Mouse (Mus musculus): Measurements from ENCODE around the gene Syk.

Syk gene

DNA sequence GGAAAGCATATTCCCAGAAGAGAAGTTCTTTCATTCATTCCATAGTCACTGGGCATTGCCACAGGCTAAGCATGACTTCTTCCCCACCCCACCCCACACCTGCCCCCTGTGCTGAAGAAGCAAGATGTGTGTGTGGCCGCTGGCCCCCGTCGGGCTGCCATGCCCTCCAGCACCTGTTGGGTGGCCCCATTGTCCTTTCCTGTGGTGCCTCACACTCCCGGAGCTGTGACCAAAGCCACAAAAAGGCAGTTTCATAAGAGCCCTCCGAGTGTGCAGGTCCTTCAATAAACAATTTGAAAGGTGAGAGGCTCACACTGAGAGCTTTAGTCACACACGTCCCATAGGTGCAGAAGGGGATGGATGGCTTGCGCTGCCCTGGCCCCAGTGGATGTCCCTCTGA is 16.2 kb upstream of the Syk start:
- DNase-seq (ENCODE audit: extremely low spot score, low spot score): no peak

DNA sequence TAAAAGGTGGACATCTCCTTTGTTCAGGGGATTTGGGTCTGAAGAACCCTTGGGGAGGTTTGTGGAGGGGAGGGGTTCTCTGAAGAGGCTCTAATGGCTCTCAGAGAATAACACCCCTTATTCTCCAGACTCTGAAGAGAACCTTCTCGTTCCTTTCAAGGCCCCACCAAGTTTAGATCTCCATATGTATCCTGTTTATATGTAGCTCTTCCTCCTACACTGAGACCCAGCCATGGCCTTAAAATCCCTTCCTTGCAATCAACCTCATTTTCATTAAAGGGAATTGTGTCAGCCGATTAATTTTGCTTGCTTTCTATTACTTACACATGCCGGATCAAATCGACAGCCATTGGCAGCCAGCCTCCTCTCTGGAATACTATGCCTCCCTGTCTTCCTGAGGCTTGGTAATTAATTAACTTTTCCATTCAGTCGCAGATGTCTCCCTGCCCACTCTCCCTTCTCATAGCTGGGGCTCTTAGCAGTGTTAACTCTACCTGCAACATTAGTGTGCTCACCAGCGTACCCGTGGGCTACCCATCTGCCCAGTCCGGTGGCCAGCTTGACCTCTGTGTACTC is 13.7 kb upstream of the Syk start:
- DNase-seq (ENCODE audit: extremely low spot score, low spot score): no peak

DNA sequence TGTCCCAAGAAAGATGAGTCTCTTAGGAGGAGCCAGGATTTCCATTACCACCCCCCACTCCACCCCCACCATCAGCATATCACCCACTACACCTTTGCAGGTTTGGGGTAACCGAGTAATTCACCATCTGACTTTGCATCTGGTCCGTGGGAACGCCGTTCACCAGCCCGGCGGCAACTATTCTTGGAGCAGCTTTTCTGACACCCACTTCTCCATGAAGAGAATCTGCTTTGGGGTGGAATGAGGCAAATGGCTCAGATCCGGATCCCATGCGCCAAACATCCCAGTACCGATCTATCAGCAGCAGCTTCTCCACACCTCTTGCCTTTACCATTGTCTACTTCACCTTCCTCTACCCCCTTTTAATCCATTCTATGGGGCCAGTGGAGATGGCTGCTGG is 12.7 kb upstream of the Syk start:
- DNase-seq (ENCODE audit: extremely low spot score, low spot score): no peak

DNA sequence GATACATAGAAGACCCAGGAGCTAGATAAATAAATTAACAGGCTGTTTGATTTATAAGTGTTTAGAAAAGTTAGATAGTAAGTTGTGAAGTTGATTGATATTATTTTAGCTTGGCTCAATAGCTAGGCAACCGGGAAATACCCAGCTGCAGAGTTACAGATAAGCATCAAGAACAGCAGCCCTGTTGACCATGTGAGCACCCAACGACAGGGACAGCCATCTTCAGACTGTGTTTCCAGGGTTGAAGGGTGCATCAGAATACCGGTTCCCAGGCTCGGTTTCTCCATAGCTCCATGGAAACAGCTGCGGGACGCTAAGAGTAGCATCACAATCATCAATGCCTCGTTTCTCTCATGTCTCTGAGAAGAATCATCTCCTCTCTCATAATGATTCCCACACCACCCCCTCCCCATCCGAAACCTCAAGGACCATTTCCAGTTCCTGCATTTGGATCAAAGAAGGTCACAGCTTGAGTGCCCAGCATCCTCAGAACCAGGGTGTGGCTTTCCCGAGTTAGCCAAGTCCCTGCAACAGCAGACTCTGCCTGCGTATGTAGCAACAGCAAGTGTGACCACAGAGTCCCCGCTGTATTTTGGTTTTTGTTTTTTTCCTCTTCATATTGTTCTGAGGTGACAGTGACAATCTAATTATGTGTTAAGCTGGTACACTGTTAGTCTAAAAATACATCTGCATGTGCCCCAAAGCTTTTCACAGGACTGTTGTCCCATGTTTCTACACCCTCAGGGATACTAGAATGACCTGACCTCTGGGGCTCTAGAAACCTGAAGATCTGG is 11.2 kb upstream of the Syk start:
- no peak for DNase-seq (ENCODE audit: extremely low spot score, low spot score)

DNA sequence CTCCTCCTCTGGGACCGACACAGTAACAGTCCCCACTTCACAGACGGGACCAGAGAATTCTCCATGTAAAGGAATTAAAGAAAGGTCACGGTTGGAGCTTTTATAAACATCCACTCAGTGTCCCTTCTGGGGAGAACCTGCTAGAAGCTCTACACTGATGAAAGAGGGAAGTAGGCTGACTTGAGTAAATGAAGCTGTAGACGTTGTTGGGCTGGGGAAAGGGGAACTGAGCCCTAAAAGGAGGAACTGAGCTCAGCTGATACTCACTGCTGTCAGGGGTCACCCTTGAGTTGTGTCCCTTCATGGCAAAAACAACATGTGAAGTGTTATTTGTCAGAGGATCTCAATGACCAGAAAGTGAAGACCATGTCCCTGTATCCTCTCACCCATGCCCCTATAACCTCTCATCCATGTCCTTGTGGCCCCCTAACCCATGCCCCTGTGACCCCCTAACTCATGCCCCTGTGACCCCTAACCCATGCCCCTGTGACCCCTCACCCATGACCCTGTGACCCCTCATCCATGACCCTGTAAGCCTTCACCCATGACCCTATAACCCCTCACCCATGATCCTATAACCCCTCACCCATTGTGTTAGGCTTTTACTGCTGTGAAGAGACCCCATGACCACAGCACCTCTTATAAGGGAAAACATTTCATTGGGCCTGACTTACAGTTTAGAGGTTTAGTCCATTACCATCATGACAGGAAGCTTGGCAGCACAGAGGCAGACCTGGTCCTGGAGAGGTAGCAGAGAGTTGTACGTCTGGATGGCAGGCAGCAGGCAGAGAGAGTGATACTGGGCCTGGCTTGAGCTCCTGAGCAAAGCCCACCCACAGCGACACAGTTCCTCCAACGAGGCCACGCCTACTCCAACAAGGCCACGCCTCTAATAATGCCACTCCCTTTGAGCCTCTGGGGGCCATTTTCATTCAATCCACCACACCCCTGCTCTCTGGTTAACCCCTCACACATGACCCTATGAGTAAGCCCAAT is 10.2 kb upstream of the Syk start:
- no peak for DNase-seq (ENCODE audit: extremely low spot score, low spot score)

DNA sequence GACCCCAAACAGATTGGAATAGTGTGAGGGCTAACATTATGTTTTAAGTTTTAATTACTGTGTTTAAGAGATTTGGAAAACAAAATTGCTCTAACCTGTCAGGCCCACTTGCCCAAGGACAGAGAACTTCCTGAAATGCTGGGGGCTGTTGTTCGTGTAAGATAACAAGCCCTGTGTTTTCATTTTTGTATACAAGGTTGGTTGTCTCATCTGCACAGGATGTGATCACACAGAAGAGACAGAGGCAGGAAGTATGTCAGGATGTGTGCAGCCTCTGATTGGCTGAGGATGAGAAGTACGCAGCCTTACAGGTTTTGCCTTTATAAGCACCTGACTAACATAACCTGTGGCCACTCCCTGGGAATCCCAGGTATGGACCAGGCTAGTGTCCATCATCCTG is 8.7 kb upstream of the Syk start:
- DNase-seq (ENCODE audit: extremely low spot score, low spot score): no peak

DNA sequence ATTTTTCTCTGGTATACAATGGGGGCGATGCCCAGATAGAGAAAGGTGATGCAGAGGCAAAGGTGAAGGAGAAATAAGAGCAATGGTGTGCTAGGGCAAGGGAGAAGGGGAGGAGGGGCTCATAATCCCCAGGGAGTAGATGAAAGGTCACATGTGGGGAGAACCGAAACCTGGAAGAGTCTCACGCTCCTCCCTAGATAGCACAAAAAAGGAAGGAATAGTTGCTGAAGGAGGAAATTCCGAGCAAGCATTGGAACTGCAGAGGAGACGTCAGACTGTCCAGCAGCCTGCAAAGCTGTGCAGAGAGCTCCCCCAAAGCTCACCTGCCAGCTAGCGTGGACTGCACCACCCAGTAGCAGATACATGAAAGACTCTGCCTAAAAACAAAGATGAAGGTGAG is 7.5 kb upstream of the Syk start:
- DNase-seq (ENCODE audit: extremely low spot score, low spot score): no peak

DNA sequence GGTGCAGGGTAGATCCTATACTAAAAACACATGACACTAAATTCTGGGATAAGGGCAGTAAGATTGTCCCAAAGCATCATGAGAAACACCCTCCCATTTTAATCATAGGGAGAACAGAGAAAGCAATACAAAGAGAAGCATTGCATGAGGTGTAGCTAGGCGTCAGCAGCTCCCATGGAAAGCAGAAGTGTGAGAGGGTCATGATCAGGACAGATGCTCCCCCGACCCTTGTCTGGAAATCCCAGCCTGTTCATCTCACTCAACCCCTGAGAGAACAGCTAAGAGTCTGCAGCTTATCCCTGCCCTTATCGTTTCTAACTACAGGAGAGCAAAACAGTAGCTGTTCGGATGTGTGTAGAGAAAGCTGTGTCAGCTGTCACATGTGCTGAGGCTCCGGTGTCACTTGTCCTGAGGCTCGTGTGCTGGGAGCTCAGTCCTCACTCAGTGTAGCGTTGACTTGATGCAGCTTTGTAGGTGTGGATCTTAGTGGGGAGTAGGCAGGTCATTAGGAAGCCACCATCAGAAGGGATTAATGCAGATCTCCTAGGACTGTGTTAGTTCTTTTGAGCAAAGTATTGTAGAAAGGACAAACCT is 6.9 kb upstream of the Syk start:
- no peak for DNase-seq (ENCODE audit: extremely low spot score, low spot score)

DNA sequence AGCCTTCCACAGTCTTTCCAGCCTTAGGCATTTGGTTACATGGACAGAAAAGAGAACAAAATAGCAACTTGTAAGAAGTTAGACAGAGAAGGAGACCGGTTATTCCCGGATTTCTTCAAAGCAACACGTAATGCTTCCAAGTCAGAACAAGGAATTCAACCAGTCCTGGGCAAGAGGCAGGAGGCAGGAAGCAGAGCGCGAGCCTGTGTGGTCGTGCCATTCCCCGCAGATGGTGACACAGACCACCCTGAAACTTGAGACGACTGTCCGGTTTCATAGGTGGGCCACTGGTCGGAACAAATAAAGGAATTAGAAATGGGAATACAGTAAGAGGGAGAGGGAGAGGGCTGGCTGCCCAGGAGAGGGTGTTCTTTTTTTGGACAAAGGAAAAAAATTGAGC is 6.1 kb upstream of the Syk start:
- DNase-seq (ENCODE audit: extremely low spot score, low spot score): no peak

DNA sequence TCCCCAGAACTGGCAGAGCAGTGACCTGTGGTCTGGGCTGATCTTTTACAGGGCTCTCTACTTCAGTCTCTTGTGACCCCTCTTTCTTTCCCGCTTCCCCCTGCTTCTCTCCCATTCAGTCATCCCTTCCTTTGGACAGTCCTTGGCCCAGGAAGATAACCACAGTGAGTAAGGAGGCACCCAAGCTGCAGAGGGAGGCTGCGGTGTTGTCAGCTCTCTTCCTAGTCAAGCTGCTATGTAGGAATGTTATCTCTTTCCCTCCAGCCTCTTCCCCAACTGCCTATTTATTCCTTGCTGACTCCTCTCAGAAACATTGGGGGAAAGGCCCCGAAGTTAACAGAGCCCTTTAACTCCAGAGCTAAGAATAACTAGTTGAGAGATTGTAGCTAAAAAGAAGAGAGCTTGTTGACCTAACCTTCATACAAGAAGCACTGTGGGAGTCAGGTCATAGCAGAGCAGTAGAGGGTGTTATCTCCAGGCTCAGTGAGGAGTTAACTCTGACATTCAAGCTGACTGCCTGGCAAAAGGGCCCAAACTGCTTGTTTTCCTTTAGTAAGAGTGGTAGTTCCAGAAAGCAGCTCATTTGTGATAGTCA is 5.5 kb upstream of the Syk start:
- DNase-seq (ENCODE audit: extremely low spot score, low spot score): no peak

DNA sequence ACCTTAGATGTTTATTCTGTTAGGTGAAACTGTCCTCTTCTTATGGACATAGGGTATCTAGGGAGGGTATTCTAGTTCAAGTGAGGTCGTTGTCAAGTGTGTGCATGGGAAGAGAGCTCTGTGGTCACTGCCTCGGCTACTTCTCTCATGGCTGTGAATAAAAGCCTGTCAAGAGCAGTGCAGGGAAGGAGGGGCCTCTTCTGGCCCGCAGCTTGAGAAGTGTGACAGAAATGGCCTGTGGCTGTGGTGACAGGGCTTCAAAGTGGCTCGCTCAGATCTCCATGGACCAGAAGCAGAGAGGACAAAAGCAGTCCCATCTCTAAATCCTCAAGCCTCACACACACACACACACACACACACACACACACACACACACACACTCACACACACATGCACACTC is 5.0 kb upstream of the Syk start:
- no peak for DNase-seq (ENCODE audit: extremely low spot score, low spot score)

DNA sequence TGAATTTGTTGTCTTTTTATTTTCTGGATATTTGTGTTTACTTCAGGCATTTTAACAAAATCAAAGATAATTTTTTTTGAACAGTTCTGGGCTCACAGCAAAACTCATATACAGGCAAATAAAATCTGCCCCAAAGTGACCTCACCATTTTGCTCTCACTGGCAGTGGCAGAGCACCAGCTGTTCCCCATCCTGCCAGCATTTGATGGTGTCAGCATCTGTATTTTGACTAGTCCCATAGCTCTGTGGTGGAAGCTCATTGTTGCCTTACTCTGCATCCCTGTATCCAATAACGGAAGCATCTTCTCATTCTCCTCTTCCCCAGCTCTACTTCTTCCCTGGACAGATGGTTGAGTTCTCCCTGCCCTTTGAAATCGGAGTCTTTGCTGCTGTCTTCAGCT is 4.2 kb upstream of the Syk start:
- no peak for DNase-seq (ENCODE audit: extremely low spot score, low spot score)

DNA sequence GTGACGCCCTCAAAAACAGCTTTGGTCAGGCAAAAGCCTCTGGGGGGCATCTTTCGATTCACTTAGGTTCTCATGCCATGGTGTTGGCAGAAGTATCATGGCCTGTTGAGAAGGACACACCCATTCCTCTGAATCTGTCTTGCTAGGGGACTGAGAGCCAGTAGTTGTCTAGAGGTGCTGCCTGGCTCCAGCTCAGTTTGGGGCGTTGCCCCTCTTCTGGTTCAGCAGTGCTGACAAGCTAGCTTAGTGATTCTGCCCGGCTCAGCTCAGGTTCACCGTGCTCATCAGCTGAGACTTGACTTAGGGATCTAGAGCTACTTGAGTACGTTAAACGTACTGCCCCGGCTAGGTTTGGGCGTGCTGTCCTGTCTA is 481 bp upstream of the Syk start:
- no peak for DNase-seq (ENCODE audit: extremely low spot score, low spot score)

DNA sequence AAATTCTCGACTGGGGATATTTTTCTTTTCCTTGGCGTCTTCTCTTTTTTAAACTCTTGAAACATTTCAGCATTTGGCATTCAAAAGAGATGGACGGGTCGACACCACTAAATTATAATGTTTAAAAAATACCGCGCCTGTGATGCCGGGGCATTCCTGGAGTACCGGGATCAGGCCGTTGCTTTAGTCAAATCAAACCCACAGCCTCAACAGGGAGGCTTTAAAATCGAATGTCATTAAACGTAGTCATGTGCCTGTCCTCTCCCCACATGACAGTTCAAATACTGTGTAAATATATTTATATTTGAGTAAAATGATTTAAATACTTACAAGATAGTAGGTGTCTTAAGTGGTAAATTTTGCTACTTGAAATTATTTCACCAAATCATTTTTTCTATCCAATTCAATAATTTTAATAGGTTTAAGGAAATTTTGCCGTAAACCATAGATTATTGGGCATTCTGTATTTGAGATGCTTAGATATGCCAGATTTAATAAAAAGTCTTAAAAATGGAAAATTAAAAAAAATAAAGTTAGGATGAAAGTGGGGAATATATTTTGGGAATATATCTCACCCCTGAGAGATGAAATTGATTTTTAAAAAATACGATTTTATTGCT is 1.1 kb downstream of the Syk start:
- no peak for DNase-seq (ENCODE audit: extremely low spot score, low spot score)

DNA sequence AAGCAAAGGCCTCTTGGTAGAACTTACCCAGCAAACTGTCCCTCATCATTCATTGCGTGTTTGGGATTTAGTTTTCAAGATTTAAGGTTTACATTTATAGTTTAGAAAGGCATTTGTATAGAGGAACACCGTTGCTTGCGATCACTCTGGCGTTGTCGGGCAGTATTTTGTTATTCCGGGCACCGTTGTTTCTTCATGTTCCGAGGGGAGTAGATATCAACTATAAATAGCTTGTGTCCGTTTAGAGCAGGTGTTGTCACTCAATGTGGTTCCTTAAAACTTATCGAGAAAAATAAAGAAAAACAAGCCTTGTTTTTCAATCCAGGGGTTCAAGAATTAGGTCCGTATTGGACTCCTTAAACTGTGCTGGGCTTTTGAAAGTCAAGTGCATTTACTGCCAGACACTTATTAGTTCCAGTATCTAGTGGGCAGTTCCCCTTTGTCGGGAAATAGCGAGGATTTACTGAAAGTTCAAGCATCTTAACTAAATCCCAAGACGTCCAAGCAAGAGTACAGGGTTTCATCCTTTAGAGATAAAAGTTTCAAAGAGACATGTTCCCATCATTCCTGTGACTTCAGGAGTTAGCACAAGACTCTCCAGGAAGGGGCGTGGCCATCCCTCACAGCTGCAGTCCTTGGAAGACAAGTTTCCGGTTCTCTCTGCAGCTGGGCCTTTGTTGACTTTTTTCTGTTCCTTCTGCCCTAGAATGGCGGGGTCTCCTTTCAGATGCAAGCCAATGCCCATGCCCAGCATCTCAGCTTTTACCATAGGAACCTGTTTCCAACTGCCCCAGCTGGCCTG is 1.9 kb downstream of the Syk start:
- DNase-seq (ENCODE audit: extremely low spot score, low spot score): no peak

DNA sequence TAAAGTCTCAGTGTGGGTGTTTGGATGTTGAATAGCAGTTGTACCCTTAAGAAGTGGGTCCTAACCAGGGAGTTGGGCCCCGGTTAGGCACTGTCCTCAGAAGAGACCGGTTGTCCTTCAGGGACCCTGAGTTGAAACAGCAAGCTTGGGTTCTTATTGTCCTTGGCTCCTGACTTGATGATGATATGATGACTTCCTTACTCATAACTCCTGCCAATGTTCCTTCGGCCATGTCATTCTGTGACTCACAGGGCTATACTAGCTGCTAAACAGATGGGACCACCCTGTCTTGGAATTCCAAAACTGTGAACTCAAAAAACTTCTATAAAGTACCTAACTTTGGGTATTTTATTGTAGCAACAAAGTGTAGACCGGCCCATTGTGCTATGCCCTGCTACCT is 4.8 kb downstream of the Syk start:
- no peak for DNase-seq (ENCODE audit: extremely low spot score, low spot score)

DNA sequence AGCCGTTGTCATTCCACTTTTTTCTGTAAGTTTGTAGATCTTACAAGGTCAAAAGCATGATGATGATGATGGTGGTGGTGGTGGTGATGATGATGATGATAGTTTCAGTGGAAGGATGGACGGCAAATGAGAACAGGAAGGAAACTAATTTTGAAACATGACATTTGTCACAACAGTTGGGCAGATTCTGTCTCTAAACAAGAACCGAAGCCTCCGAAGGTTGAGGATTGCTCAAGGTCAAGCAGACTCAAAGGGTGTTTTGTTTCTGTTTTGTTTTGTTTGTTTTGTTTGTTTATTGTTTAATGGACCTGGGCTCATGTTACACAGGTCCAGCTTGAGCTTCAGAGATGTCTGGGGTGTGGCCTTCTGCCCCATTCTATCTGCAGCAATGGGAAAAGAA is 6.1 kb downstream of the Syk start:
- no peak for DNase-seq (ENCODE audit: extremely low spot score, low spot score)

DNA sequence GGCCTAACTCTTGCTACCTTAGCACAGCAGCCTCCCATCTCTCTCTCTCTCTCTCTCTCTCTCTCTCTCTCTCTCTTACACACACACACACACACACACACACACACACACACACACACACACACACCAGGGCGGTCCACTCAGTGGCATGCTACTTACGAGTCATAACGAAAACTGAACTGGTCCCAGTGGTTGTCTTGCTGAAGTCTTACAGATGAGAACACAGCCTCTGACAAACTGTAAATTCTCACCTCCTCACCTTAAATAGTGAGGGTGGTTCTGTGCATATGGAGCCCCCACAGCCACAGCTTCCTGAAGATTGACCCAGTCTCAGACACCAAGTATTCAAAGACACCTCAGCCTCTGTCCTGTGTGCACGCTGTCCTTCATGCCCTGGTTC is 8.9 kb downstream of the Syk start:
- DNase-seq (ENCODE audit: extremely low spot score, low spot score): no peak

DNA sequence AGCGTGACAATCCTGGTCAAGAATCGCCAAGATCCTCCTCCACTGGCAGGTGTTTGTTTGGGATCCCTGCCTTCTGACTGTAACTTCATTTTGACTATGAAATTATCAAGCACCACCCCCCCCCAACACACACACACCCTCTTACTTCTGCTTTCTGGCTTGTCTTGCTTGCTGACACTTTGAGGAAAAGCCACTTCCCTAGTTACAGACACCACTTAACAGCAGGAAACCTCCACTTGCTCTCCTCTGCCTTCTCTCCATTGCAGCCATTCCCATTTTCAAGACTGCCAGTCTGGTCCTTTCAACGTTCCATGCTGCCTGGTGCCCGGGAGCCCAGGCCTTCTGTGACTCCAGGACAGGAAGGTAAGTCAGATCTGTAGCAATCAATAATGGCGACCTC is 13.7 kb downstream of the Syk start:
- DNase-seq (ENCODE audit: extremely low spot score, low spot score): no peak

DNA sequence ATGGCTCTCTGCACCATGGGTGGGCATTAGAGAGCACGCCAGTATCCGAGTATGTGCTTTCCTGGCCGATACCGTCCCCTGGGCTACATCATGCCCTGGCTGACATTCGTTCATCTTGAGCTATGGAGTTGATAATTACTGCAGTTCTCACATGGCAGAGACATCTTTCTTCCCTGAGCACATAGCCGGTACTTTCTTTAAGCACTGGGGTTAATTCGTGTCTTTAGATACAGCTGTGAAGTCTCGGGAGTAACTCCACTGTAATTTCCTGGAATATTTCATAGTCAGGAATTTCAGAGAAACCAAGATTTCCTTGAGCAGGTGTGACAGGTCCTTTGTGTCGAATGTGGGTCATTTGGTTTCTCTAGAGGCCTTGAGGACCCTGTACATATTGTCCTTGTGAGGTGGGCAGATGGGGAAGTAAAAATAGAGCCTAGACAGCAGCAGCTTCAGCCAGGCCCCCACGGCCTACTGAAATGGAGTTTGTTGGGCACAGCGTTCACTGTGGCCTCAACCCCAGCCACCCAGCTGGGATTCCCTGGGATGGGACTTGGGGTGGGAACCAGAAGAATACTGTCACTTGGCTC is 14.2 kb downstream of the Syk start:
- DNase-seq (ENCODE audit: extremely low spot score, low spot score): no peak

Data from neural tube, embryonic 10.5 days (tissue).